Mouse (Mus musculus): ENCODE data around the gene Gm43951.

Gm43951 gene

GRCm38 (mm10) chr11:72206341-72207203 lies at the start of gene Gm43951:
Gm43951 (minus strand) TSS chr11:72206840.
- DNase-seq (ENCODE audit: low spot score in 2 of 2), result peak; percentile 21 to 22

- no peak for DNase-seq (ENCODE audit: low spot score in 2 of 2)
Measured at GRCm38 (mm10) chr11:72256441-72256840, 49.8 kb upstream of the Gm43951 start.

- no peak for DNase-seq (ENCODE audit: low spot score in 2 of 2)
Measured at GRCm38 (mm10) chr11:72255629-72256028, 49.0 kb upstream of the Gm43951 start.

GRCm38 (mm10) chr11:72245196-72245753 lies 38.6 kb upstream of the Gm43951 start:
- no peak for DNase-seq (ENCODE audit: low spot score in 2 of 2)

GRCm38 (mm10) chr11:72240062-72240860 lies 33.6 kb upstream of the Gm43951 start:
- DNase-seq (ENCODE audit: low spot score in 2 of 2), result no peak

- DNase-seq (ENCODE audit: low spot score in 2 of 2), result no peak
Measured at GRCm38 (mm10) chr11:72234013-72234412, 27.4 kb upstream of the Gm43951 start.

GRCm38 (mm10) chr11:72232991-72233390 lies 26.4 kb upstream of the Gm43951 start:
- DNase-seq (ENCODE audit: low spot score in 2 of 2), result no peak

- DNase-seq (ENCODE audit: low spot score in 2 of 2), result no peak
Measured at GRCm38 (mm10) chr11:72232068-72232467, 25.4 kb upstream of the Gm43951 start.

- DNase-seq (ENCODE audit: low spot score in 2 of 2), result no peak
Measured at GRCm38 (mm10) chr11:72228513-72228912, 21.9 kb upstream of the Gm43951 start.

GRCm38 (mm10) chr11:72226901-72227300 lies 20.3 kb upstream of the Gm43951 start:
- DNase-seq (ENCODE audit: low spot score in 2 of 2), result no peak

- no peak for DNase-seq (ENCODE audit: low spot score in 2 of 2)
Measured at GRCm38 (mm10) chr11:72226020-72226791, 19.6 kb upstream of the Gm43951 start.

- peak; percentile 32 to 69 for DNase-seq (ENCODE audit: low spot score in 2 of 2)
Measured at GRCm38 (mm10) chr11:72224865-72225264, 18.2 kb upstream of the Gm43951 start.

GRCm38 (mm10) chr11:72223414-72223813 lies 16.8 kb upstream of the Gm43951 start:
- no peak for DNase-seq (ENCODE audit: low spot score in 2 of 2)

GRCm38 (mm10) chr11:72221278-72221677 lies 14.6 kb upstream of the Gm43951 start:
- DNase-seq (ENCODE audit: low spot score in 2 of 2), result peak; percentile 57 to 85

GRCm38 (mm10) chr11:72217116-72217515 lies 10.5 kb upstream of the Gm43951 start:
- no peak for DNase-seq (ENCODE audit: low spot score in 2 of 2)

- DNase-seq (ENCODE audit: low spot score in 2 of 2), result peak; percentile 62 to 68
Measured at GRCm38 (mm10) chr11:72215410-72215797, 8.8 kb upstream of the Gm43951 start, which contains the start of gene Med31. Med31 (minus strand) TSS chr11:72215592.

GRCm38 (mm10) chr11:72214591-72215409 lies 8.2 kb upstream of the Gm43951 start:
- DNase-seq (ENCODE audit: low spot score in 2 of 2), result peak; percentile 87 to 88

- no peak for DNase-seq (ENCODE audit: low spot score in 2 of 2)
Measured at GRCm38 (mm10) chr11:72207834-72208377, 1.3 kb upstream of the Gm43951 start.

GRCm38 (mm10) chr11:72207204-72207833 lies 679 bp upstream of the Gm43951 start, which contains the start of the genes 4933427D14Rik and Txndc17:
4933427D14Rik (minus strand) TSS chr11:72207459.
Txndc17 (plus strand) TSS chr11:72207547.
- DNase-seq (ENCODE audit: low spot score in 2 of 2), result peak; percentile 84 to 86

- DNase-seq (ENCODE audit: low spot score in 2 of 2), result no peak
Measured at GRCm38 (mm10) chr11:72205256-72205655, 1.4 kb downstream of the Gm43951 start.
